Mouse (Mus musculus): ENCODE results near the gene Pex6.
A peak's percentile ranks its signal among the peaks of the same experiment; 100 is the strongest.

Pex6 gene

GRCm38 (mm10) chr17:46699912-46700311 lies 11.4 kb upstream of the Pex6 start:
- no peak for DNase-seq (ENCODE audit: extremely low spot score, low spot score)

- no peak for DNase-seq (ENCODE audit: extremely low spot score, low spot score)
Observed at GRCm38 (mm10) chr17:46701489-46701888, 9.8 kb upstream of the Pex6 start.

DNA sequence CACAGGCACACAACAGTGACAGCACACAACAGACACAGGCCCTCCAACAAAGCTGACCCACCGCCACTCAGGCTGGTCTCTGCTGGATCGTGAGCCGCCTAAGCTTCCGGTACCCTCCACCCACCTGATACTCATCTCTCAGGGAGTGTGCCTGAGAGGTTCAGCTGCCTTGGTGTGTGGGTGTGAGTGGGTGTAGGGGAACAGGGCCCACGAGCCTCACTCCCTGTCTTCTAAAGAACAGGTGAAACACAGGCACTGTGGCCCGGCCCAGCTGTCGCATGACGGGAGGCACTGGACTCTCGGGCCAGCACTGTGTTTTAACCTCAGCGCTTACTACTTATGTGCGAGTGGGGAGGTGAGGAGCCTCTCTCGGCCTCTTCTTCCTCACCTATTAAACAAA lies 9.2 kb upstream of the Pex6 start:
- DNase-seq (ENCODE audit: extremely low spot score, low spot score) = no peak

DNA sequence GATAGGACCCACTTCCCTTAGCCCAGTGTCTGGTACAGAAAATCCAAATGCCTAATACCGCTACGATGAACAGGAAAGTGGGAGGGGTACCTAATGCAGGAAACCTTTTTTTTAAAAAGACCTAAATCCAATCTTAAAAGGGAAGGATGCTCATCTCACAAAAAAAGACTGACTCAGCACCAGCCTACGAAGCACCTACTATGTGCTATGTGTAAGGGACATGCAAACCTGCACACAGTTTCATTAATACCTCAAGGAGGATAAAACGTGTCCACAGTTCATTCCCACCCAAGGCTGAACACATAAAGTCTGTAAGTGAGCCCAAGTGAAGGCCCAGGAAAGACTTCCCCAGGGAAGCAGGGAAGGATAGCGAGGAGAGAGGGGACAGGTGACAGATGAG lies 8.8 kb upstream of the Pex6 start:
- no peak for DNase-seq (ENCODE audit: extremely low spot score, low spot score)

GRCm38 (mm10) chr17:46703971-46704886 lies 7.0 kb upstream of the Pex6 start:
- peak; percentile 31 for DNase-seq (ENCODE audit: extremely low spot score, low spot score)

GRCm38 (mm10) chr17:46704887-46705835 lies 6.1 kb upstream of the Pex6 start, which contains the start of gene Ppp2r5d:
Ppp2r5d (minus strand) TSS chr17:46705111.
- DNase-seq (ENCODE audit: extremely low spot score, low spot score) = peak; percentile 94

DNA sequence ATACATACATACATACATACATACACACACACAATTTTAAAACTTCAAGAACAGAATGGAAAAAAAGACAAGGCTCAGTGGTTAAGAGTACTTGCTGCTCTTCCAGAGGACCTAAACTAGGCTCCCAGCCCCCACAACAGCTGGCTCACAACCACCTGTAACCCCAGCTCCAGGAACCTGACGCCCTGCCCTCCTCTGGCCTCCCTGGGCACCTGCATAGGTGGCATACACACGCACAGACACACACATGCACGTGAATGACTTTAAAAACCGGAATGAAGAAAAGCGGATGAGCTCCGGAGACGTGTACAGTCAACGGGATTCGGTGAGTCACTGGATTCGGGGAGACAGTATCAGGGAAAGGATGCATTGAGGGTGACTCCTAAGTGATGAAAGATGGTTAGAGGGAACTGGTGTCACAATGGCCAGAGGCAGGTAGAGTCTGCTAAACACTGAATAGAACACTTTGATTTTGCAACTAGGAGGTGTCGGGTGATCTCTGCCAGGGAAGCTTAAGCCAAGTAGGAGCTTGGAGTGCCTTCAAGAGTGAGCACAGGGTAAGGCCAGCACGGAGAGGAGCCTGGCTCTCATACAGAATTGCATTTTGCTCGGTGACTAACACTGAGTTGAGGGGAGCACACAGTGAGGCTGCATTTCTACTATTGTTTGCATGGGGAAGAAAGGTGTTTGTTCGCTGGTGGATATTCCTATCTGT lies 4.7 kb upstream of the Pex6 start:
- no peak for DNase-seq (ENCODE audit: extremely low spot score, low spot score)

- DNase-seq (ENCODE audit: extremely low spot score, low spot score) = no peak
Observed at GRCm38 (mm10) chr17:46711612-46712271, 479 bp downstream of the Pex6 start.

- no peak for DNase-seq (ENCODE audit: extremely low spot score, low spot score)
Observed at GRCm38 (mm10) chr17:46712442-46712841, 1.2 kb downstream of the Pex6 start.

- no peak for DNase-seq (ENCODE audit: extremely low spot score, low spot score)
Observed at GRCm38 (mm10) chr17:46713849-46714248, 2.6 kb downstream of the Pex6 start.

DNA sequence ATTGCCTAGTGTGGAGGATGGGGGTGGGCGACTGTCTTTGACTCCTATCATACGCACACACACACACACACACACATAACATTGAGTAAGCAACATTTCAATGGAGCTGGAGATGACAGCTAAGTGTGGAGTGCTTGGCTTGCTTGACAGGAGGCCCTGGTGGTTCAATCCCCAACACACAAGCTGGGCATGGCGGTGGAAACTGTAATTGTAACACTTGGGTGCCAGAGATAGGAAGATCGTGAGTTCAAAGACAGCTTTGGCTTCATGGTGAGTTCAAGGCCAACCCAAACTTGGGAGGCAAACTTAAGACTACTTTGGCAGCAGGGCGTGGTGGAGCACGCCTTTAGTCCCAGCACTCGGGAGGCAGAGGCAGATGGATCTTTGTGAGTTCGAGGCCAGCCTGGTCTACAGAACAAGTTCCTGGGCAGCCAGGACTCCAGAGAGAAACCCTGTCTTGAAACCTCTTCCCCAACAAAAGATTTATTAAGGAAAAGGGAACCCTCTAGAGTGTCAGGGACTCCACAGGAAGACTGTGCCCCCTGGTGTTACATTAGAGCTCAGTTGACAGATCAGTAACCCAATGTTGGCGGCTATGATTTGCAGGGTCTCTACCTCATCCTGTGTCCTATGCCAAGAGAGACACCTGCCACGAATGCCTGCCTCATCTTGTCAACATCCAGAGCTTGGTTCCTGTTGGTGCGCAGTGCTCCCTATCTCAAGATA lies 3.7 kb downstream of the Pex6 start:
- no peak for DNase-seq (ENCODE audit: extremely low spot score, low spot score)

DNA sequence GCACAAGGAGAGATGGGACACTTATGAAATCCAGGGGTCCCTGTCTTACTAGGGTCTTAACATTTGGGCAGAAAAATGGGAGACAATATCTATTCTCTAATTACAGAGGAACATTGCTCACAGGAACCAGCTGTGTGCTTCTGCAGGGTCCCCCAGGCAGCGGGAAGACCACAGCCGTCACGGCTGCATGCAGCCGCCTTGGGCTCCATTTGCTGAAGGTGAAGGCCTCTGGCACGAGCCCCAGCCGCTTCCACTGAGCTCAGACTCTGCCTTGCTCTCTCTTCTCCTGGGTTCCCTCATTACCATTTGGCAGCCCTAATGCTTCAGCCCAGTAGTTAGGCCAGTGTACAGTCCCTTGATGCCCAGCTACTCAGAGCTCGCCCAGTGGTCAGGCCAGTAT lies 9.8 kb downstream of the Pex6 start:
- no peak for DNase-seq (ENCODE audit: extremely low spot score, low spot score)

DNA sequence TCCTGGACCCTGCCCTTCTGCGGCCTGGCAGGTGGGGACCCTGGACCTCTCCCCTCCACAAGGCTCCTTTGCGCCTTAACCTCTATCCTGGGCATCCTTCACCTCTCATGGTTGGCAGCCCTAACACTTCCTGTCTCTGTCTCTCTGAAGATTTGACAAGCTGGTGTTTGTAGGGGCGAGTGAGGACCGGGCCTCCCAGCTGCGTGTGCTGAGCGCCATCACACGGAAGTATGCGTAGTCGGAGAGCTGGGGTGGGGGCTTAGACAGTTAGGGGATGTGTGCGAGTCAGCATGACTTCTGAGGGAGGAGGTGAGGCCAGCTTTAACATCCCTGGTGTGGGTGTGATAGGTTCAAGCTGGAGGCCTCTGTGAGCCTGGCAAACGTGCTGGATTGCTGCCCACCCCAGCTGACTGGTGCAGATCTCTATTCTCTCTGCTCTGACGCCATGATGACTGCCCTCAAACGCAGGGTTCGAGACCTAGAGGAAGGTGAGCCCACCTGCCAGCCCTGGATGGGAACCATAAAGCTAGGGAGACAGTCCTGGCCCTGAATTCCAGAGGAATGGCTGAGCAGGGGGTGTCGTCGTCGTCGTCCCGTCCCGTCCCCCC lies 13.3 kb downstream of the Pex6 start:
- DNase-seq (ENCODE audit: extremely low spot score, low spot score) = no peak

- DNase-seq (ENCODE audit: extremely low spot score, low spot score) = peak; percentile 35
Observed at GRCm38 (mm10) chr17:46725273-46725672, 14.0 kb downstream of the Pex6 start.

DNA sequence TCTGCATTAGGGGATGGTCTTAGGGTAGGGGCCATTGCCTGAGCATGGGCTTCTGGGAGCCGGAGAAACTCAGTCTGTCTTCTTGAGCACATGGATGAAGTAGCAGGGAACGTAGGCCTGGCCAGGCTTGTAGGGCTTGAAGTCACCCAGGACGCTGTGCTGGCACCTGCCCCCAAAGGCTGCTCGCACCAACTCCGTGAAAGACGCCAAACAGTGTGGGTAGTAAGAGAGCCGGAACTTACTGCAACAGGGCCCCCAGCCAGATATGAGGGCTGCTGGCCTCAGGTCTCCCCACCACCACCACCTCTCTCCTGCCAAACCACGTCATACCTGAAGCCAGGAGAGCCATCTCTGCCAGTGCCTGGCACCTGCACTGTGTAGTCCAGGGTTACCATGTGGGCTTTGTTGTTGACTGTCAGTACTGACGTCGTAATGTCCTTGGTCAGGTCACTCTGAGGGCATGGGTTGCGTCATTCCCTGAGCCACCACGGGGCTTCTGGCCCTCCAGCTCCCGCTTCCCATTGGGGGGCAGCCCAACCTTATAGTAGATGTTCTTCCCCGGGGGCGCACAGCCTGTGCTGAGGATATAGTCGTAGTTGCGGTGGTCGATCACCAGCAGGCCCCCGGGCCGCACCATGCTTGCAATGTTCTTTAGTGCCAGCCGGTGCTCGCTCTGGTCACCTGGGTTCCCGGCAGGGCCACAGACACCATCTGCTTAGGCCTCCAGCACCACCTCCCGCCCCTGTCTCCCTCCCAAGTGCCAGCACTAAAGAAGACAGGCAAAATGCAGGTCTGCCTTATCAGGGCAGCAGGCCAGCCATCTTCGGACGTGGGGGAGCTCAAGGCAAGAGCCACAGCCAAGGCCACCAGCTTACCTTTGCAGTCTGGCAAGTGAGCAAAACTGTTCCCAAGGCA lies 14.7 kb downstream of the Pex6 start:
- no peak for DNase-seq (ENCODE audit: extremely low spot score, low spot score)

DNA sequence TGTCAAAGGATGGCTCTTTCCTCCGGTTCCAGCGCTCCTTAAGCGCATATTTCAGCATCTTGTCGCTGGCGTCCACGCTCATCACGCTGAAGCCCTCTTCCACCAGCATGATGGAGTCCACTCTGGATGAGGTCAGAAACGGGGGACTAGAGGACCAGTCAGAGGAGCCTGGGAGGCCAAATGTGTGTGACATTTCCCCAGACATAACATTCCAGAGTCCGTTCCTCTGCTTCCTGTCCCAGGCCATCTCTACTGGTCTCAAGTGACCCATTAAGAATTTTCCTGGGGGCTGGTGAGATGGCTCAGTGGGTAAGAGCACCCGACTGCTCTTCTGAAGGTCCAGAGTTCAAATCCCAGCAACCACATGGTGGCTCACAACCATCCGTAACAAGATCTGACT lies 16.0 kb downstream of the Pex6 start:
- no peak for DNase-seq (ENCODE audit: extremely low spot score, low spot score)

GRCm38 (mm10) chr17:46728021-46728420 lies 16.8 kb downstream of the Pex6 start:
- no peak for DNase-seq (ENCODE audit: extremely low spot score, low spot score)

DNA sequence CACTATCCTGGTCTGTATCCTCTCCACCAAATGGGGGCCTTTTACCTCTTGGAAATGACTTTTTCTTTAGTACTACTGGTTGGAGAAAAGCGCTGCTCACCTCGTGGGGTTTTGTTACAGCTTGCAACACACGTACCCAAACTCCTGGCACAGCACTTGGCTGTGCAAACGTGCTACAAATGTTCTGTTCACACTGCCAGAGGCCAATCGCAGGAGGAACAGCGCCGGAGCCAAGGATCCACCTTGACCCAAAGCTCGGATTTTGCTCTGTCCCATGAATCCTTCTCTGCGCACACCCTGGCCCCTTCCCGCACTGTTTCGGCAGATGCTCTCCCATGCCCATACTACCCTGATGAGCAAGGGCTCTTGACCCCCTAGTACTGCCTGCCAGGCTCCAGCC lies 17.2 kb downstream of the Pex6 start:
- DNase-seq (ENCODE audit: extremely low spot score, low spot score) = no peak

DNA sequence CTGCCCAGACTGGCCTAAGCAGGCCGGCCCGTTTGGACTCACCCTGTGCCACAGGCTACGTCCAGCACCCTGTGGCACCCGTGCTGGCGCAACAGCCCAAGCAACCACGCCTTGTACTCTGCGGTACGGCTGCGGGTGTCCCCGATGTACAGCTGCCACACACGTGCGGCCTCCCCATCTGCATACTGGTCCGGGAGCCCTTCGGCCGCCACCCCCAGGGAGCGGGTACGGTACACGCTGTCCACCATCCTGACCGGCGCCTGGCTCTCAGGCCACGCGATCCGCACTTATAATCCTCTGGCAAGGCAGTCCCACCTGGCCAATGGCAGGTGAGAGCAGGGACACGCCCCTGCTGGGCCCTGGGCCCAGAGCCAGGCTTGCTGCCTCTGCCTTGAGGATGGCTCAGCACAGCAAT lies 17.6 kb downstream of the Pex6 start, which contains the start of gene Gnmt:
Gene Gnmt (minus strand): TSS at position 265 of the 415 bp plus-strand sequence.
- DNase-seq (ENCODE audit: extremely low spot score, low spot score) = no peak
